Mouse (Mus musculus) forebrain, embryonic 11.5 days (tissue): ENCODE measurements around the gene Mrpl54. TPM values are rescaled to one million over a fixed set of nuclear protein-coding genes. Genes with fewer than 3 reads are reported as not detected.

Experiments
- ATAC-seq: fragments of 200-750 bp; cut with Nextera tagmentation; replicated peaks from 2 replicates; pipeline ENCODE4 v1.8.0; 2017; ENCODE audit warnings: moderate TSS enrichment; ENCODE audit not compliant: low FRiP score
- DNase-seq: peaks from one replicate; pipeline ENCODE4 v3.0.0-alpha.2; 2017; ENCODE audit warnings: low spot score
- H3K27ac ChIP-seq: fragments of 300-500 bp; sonication (generic); 2 replicates; pipeline ENCODE4 v1.5.1; 2014; ENCODE audit warnings: low read depth, low read length
- H3K27me3 ChIP-seq: fragments of 300-500 bp; sonication (generic); 2 replicates; pipeline ENCODE4 v1.6.1; 2014; ENCODE audit warnings: mild to moderate bottlenecking, low read length, mixed read lengths; ENCODE audit not compliant: control insufficient read depth, insufficient read depth
- H3K36me3 ChIP-seq: fragments of 300-500 bp; sonication (generic); 2 replicates; pipeline ENCODE4 v1.6.1; 2014; ENCODE audit warnings: mild to moderate bottlenecking, low read length, moderate library complexity, mixed read lengths; ENCODE audit not compliant: control insufficient read depth, insufficient read depth
- H3K4me1 ChIP-seq: fragments of 300-500 bp; sonication (generic); replicated peaks from 2 replicates; pipeline ENCODE4 v1.6.1; 2014; ENCODE audit warnings: low read length, mixed read lengths; ENCODE audit not compliant: control insufficient read depth, insufficient read depth
- H3K4me2 ChIP-seq: fragments of 300-500 bp; sonication (generic); 2 replicates; pipeline ENCODE4 v1.6.1; 2014; ENCODE audit warnings: low read depth, mild to moderate bottlenecking, low read length, moderate library complexity, mixed read lengths; ENCODE audit not compliant: severe bottlenecking
- H3K4me3 ChIP-seq: fragments of 300-500 bp; sonication (generic); 2 replicates; pipeline ENCODE4 v1.5.1; 2014; ENCODE audit warnings: low read depth, low read length
- H3K9ac ChIP-seq: fragments of 300-500 bp; sonication (generic); 2 replicates; pipeline ENCODE4 v1.6.1; 2014; ENCODE audit warnings: low read length
- H3K9me3 ChIP-seq: fragments of 300-500 bp; sonication (generic); 2 replicates; pipeline ENCODE4 v1.6.1; 2016; ENCODE audit warnings: low read length, mixed read lengths; ENCODE audit not compliant: control insufficient read depth
- WGBS: fragments of 180-500 bp; shearing (Covaris S2); extraction: QIAGEN DNeasy Blood & Tissue Kit; methylation state at CpG from one replicate; pipeline ENCODE4 v1.1.7; 2014; 5-methylcytosine and 5-hydroxymethylcytosine counted together
- polyA plus RNA-seq: library from polyadenylated mRNA; unstranded; fragments of >200 nt; fragmentation: Nextera tagmentation; extraction: Ambion mirVana; gene quantifications from 2 replicates; pipeline ENCODE4 v1.2.1, GENCODE M21; 2014

The Mrpl54 gene
- polyA plus RNA-seq, 1 experiment from 2014 or later, result 147 TPM

DNA sequence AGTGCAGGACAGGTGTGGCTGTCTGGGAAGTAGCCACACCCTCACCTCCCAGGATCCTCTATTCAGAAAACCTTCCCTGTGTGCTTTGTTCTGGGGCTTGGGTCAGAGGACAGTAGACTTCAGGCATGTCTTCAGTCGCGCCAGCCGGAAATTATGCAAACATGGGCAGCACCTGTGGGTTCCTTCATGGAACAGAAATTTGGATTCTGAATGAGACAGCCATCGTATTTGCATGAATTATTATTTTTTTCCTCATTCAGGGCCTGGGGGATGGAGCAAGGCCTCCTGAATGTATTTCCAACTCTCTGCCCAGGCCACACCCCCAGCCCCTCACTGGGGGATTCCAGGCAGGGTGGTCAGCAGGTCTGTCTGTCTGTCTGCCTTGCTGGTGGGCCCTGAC is 5.7 kb downstream of the Mrpl54 start:
- H3K4me3 ChIP-seq, result no peak overlapping the region
- WGBS, result 80% methylated on average over 4 of the region's 4 CpGs
- H3K27me3 ChIP-seq, result peaks cover 31% of the 10 kb centered on the region
- no peaks in the 10 kb centered on the region for H3K9me3 ChIP-seq
- peaks cover 14% of the 10 kb centered on the region for H3K4me1 ChIP-seq
- no peak overlapping the region for H3K27ac ChIP-seq
- DNase-seq, result no peak
- H3K9ac ChIP-seq, result no peak overlapping the region
- ATAC-seq, result no peak
- no peak overlapping the region for H3K4me2 ChIP-seq
- peaks cover 2% of the 10 kb centered on the region; the same call in 1 of the 2 replicates for H3K36me3 ChIP-seq

DNA sequence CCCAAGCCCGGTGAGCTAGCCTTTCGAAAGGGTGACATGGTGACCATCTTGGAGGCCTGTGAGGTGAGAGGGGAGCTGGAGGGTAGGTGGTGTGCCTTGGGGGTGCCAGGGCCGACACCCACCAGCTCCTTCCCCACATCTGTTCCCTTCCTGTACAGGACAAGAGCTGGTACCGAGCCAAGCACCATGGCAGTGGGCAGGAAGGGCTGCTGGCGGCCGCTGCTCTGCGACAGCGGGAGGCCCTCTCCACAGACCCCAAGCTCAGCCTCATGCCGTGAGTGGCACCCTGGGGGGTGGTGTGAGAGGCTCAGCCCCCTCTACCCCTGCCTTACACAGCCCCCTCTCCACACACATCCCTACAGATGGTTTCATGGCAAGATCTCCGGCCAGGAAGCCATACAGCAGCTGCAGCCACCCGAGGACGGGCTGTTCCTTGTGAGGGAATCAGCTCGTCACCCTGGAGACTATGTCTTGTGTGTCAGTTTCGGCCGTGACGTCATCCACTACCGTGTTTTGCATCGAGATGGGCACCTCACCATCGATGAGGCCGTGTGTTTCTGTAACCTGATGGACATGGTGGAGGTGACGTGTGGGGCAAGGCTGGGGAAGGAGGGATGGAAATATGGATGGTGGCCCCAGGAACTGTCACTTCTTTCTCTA is 7.4 kb downstream of the Mrpl54 start:
- Histone ChIP-seq H3K36me3 (no peaks in the 10 kb centered on the region), H3K4me3 (no peak overlapping the region), H3K27ac (no peak overlapping the region), H3K27me3 (peaks cover 31% of the 10 kb centered on the region), H3K9me3 (no peaks in the 10 kb centered on the region), H3K4me1 (peaks cover 9% of the 10 kb centered on the region), H3K4me2 (no peak overlapping the region), H3K9ac (no peak overlapping the region)
- DNase-seq (no peak), ATAC-seq (0 out of 2 replicates have a peak, but pooled peaks have one; percentile 20)
- 56% methylated on average over 21 of the region's 21 CpGs for WGBS

DNA sequence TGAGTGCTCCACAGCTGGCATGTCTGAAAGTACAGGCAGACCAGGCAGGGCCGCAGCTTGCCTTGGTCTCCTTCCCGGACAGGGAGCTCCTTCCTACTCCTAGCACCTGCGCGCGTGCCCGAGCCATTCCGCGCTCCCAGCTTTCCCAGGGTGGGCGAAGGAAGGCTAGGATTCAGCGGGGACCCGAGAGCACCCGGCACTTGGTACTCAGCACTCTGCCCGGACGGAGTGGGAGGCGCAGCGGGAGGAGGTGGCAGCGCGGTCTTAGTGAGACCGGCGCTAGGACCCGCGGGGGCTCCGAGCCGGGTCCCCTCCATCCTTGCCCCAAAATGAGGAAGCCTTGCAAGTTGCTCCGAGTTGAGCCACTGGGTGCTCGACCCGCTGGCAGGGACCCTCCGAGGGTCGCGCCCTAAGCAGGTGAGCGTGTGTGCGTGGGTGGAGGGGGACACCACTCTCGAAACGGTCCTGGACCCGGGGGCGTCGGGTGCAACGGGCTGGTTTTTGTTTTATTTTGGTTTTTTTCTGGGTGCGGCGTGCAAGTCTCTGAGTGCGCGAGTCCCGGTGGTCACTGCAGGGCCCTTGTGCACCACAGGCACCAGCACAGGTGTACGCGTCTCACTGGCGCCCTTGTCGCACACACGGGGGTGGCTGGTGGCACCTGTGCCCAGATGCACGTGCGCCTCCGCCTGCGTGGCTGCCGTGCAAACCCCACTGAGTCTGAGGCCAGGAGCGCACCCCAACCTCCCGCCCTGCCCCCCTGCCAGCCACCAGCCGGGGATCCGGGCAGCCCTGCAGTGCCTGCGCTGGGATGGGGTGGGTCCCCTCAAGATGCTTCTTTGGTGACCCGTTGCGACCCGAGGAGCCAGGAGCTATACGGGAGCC is 9.3 kb downstream of the Mrpl54 start:
- ATAC-seq, result no peak
- Histone ChIP-seq H3K4me3 (peak overlapping the region; percentile 40), H3K4me1 (peaks cover 13% of the 10 kb centered on the region), H3K9me3 (no peaks in the 10 kb centered on the region), H3K27ac (no peak overlapping the region), H3K9ac (peak overlapping the region; percentile 55), H3K4me2 (peak overlapping the region; percentile 72), H3K36me3 (no peaks in the 10 kb centered on the region), H3K27me3 (peaks cover 40% of the 10 kb centered on the region)
- under 1% methylated on average over 62 of the region's 62 CpGs for WGBS
- peak; percentile 74 for DNase-seq

DNA sequence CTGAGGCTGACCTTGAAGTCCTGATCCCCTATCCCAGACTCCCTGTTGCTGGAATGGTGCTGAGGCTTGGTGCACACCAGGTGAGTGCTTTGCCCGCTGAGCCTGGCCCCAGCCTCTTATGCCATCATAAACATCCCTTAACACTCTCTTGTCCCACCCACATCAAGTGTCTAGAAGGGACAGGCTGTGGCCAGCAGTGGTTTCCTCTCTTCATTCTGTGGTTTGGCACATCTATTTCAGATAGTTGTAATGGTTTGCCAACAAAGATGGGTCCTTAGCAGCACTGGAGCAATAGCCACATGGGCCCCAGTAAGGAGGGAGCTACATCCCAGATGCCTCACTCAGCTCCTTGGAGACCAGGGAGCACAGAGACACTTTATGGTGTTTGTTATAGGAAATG is 11.8 kb downstream of the Mrpl54 start:
- 76% methylated on average over 1 of the region's 1 CpGs for WGBS
- Histone ChIP-seq H3K36me3 (no peaks in the 10 kb centered on the region), H3K4me2 (no peak overlapping the region), H3K27me3 (peaks cover 50% of the 10 kb centered on the region), H3K4me1 (peaks cover 13% of the 10 kb centered on the region), H3K27ac (no peak overlapping the region), H3K9ac (no peak overlapping the region), H3K9me3 (no peaks in the 10 kb centered on the region), H3K4me3 (no peak overlapping the region)
- DNase-seq, result no peak
- no peak for ATAC-seq

DNA sequence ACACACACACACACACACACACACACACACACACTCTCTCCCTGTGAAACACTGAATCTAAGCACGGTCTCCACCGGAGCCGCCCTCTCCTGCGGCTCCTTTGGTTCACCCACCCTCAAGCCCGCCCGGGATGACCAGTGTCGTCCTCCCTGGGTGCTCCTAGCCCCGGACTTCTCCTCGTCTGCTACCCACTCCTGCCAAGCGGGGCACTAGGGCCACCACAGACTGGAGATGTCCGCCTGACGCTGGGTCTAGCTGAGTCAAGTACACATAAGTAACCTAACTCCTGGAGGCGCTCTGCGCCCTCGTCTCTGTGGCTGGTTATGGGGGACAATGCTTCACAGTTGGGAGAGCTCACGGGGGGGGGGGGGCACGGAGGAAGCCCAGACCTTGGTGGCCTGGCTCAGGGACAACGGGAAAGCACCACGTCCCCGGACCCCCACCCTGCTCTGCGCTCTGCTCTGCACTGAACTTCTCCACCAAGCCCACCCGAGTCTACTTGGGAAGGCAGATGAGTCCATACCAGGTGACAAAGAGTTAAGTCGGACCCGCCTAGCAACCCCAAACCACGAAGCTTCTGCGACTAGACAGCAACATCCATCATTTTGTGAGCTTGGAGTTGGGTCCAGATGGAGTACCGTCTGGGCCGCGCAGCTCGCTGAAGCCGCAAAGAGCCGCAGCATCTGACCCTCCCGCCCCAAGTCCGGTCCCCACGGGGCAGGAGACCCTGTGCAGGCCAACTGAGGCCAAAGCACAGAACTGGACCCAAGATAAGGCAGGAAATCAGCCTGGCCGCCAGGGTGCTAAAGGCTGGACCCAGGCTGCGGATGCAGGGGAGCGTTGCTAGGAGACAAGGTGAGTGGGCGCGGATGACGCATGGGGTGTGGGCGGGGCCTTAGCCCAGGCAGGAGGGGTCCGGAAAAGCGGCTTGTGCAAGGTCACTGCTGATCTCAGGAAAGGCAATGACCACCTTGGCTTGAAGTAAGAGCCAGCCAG is 14.0 kb downstream of the Mrpl54 start, which contains the start of gene Matk:
Matk (plus strand) TSS at position 512 of the 996 bp plus-strand sequence.
- no peaks in the 10 kb centered on the region for H3K36me3 ChIP-seq
- WGBS, result 10% methylated on average over 44 of the region's 44 CpGs
- H3K27me3 ChIP-seq, result peaks cover 34% of the 10 kb centered on the region
- ATAC-seq (peak; percentile 74), DNase-seq (peak; percentile 79)
- peak within 1 kb of the TSS; percentile 17 for H3K4me3 ChIP-seq
- H3K27ac ChIP-seq, result no peak within 1 kb of the TSS
- H3K4me1 ChIP-seq, result peaks cover 9% of the 10 kb centered on the region
- no peaks in the 10 kb centered on the region for H3K9me3 ChIP-seq
- H3K4me2 ChIP-seq, result peak within 1 kb of the TSS; percentile 50
- peak within 1 kb of the TSS; percentile 16 for H3K9ac ChIP-seq

DNA sequence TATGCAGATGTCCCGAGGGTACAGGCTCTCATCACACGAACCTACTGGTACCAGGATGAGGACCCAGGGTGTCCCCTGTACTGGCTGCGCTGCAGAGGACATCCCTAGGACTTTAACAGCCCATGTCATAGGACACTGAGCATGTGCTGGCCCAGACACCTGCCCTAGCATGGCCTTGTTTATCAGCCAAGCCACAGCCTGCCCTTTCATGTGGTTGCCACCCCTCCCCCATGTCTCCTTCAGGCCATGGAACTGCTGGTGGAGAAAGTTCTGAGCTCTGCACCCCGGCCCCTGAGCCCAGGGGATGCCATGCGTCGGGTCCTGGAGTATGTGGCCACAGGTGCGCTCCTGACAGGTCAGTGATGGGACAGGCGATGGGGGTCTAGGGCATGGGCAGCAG is 17.3 kb downstream of the Mrpl54 start:
- Histone ChIP-seq H3K36me3 (no peaks in the 10 kb centered on the region), H3K9me3 (no peaks in the 10 kb centered on the region), H3K4me1 (peaks cover 4% of the 10 kb centered on the region), H3K27me3 (peaks cover 19% of the 10 kb centered on the region), H3K4me2 (no peak overlapping the region), H3K4me3 (no peak overlapping the region), H3K9ac (no peak overlapping the region), H3K27ac (no peak overlapping the region)
- no peak for DNase-seq
- 81% methylated on average over 8 of the region's 8 CpGs for WGBS
- no peak for ATAC-seq

DNA sequence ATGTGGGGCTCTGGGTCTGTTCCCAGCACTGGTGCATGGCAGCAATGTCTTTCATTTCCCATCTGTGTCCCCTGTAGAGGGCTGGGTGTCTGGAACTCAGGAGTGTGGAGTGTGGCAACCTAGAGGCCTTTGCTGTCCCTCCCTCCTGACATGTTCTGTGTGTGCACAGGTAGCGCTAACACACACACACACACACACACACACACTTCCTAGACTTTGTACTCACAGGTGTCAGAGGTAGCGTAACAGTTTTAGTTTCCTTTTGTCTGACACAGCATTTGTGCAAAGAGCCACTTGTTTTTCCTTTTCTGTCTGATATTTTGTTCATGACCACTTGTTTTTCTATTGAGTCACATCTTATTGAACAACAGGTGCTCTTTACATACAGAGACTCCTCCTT is 18.9 kb downstream of the Mrpl54 start:
- H3K27ac ChIP-seq, result no peak overlapping the region
- peaks cover 2% of the 10 kb centered on the region; the same call in 1 of the 2 replicates for H3K4me1 ChIP-seq
- H3K4me3 ChIP-seq, result no peak overlapping the region
- DNase-seq (no peak), ATAC-seq (no peak)
- WGBS, result 95% methylated on average over 2 of the region's 2 CpGs
- no peak overlapping the region for H3K9ac ChIP-seq
- no peaks in the 10 kb centered on the region for H3K36me3 ChIP-seq
- H3K4me2 ChIP-seq, result no peak overlapping the region
- H3K9me3 ChIP-seq, result no peaks in the 10 kb centered on the region
- H3K27me3 ChIP-seq, result peaks cover 14% of the 10 kb centered on the region

DNA sequence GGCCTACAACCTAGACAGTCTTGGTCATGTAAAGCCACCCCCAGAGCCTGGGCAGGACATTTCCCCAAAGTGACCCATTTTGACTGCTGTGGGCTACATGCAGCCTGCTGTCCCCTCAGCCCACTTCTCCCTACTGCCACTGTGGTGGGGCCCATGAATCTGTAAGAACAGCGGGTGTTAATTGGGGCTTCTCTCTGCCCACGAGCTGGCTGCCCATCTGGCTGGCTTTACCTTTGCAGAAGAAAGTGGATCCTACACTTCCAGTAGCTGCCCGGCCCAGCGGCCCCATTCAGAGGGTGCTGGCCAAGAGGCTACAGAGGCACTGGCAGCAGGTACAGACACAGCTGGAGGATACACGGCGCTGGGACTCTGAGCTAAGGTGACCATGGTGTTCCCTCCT is 21.6 kb downstream of the Mrpl54 start:
- no peak for DNase-seq
- Histone ChIP-seq H3K4me1 (0 out of 2 replicates have a peak, but pooled peaks cover 1% of the 10 kb centered on the region), H3K4me3 (no peak overlapping the region), H3K27ac (no peak overlapping the region), H3K27me3 (peaks cover 4% of the 10 kb centered on the region), H3K4me2 (no peak overlapping the region), H3K9me3 (no peaks in the 10 kb centered on the region), H3K9ac (no peak overlapping the region; the same call in 1 of the 2 replicates), H3K36me3 (no peaks in the 10 kb centered on the region)
- ATAC-seq, result no peak
- WGBS, result 87% methylated on average over 6 of the region's 6 CpGs
